Mouse (Mus musculus) left cerebral cortex, postnatal 25 days (tissue): ENCODE measurements around the gene Myh3. TPM values are rescaled to one million over a fixed set of nuclear protein-coding genes. Genes with fewer than 3 reads are reported as not detected.

ENCODE experiments used
- microRNA-seq, 2 experiments: library from miRNA; unstranded; fragments of <30 nt; microRNA quantifications; one replicate each; pipeline ENCODE4 v1.2.0; 2022
- total RNA-seq, 2 experiments: library from RNA; stranded (reverse); gene quantifications; 2 replicates each; pipeline ENCODE4 v1.2.3; 2021

The Myh3 gene
- total RNA-seq, 2 experiments from 2014 or later = 3.8 to 4.5 TPM

Small RNA genes lying within 50 kb of the gene (microRNA-seq; reads per million reads assigned to microRNA genes)
- 0 reads per million in 2 experiments for gene Mir6923

Other genes with a start within 250 kb of the Myh3 start
- gene Pirt, start 166.3 kb upstream of the Myh3 start, total RNA-seq = under 1 TPM; 0.11 to 0.14 TPM
- gene Tmem238l, start 121.7 kb upstream of the Myh3 start, total RNA-seq = not detected
- gene Tmem220, start 53.1 kb upstream of the Myh3 start, total RNA-seq = under 1 TPM; 0.41 to 0.44 TPM
- gene Adprm, start 25.7 kb upstream of the Myh3 start, total RNA-seq = 10 to 100 TPM; 25.6 to 26.6 TPM
- 10 to 100 TPM in 1 of 2 experiments, 1 to 10 TPM in 1; 8.7 to 11.4 TPM for gene Sco1, start 25.6 kb upstream of the Myh3 start, total RNA-seq
- under 1 TPM; 0.50 to 0.57 TPM for gene Myh2, start 92.7 kb downstream of the Myh3 start, total RNA-seq
- under 1 TPM; 0.09 to 0.25 TPM for gene Myh1, start 121.8 kb downstream of the Myh3 start, total RNA-seq
- under 1 TPM; 0.21 to 0.25 TPM for gene Myh4, start 159.7 kb downstream of the Myh3 start, total RNA-seq
- gene Myh8, start 198.8 kb downstream of the Myh3 start, total RNA-seq = under 1 TPM; 0.44 to 0.48 TPM
- gene Myh13, start 243.4 kb downstream of the Myh3 start, total RNA-seq = under 1 TPM; 0.16 to 0.23 TPM